Mouse (Mus musculus): ENCODE data around the gene Utrn. TPM values are rescaled to one million over a fixed set of nuclear protein-coding genes. Genes with fewer than 3 reads are reported as not detected.

Gene Utrn
- total RNA-seq, 2 experiments from 2014 or later = 67.1 to 69.4 TPM

DNA sequence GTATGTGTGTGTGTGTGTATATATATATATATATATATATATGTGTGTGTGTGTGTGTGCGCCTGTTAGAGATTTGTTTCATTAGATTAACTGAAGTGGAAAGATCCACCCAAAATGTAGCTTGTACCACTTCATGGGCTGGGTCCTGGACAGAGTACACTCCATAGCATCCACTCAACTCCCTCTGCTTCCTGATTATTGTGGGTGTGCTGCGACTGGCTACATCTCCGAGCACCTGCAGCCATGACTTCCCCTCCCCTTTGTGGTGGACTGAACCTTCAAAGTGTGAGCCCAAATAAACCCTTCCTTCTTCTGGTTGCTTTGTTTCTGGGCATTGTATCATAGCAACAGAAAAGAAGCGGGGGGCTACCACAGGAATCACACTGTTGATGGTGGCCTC, 6.2 kb upstream of the Utrn start:
- no peak for DNase-seq (ENCODE audit: low spot score)
- intact Hi-C loops (cut with DNase I) = no loop called here

DNA sequence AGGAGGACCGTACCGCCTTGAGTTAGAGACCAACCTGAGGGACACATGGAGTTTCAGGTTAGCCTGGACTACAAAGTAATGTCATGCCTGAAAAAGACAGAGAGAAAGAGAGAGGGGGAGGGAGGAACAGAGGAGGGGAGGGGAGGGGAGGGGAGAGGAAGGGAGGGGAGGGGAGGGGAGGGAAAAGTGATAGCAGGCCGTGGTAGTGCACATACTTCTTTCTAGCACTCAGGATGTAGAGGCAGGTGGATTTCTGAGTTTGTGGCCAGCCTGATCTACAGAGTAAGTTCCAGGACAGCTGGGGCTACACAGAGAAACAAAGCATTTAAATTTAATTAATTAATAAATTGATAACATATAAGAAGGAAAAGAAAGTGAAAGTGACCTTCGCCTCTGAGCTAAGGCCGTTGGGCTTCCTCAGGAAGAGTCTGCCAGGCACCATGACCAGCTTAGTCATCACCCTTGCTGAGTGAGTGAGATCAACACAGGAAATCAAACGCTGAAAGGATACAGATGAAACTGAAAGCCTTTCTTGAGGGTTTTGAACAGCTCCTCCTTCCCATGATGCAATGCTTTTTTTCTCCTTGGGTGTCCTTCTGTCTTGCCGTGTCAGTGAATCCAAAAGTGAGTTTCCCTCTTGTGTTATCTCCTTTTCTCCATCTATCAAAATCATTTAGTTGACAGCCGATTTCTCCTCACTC, 5.6 kb upstream of the Utrn start:
- DNase-seq (ENCODE audit: low spot score) = no peak
- intact Hi-C loops (cut with DNase I) = no loop called here

DNA sequence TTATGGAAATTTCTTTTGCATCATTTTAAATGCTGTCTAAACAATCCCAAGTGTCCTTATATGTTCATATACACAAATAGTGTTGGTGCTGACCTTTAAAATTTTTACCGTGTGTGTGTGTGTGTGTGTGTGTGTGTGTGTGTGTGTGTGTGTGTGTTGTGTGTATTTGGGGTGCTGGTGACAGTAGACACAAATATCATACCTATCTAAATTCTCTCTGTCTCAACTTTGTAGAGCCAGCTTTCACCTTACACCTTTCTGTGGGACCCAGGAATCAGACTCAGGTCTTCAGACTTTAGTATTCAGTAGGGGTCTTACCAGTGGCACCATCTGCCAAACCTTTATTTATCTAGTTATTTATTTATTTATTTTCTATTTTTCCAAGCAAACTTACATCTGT, 681 bp upstream of the Utrn start:
- no peak for DNase-seq (ENCODE audit: low spot score)
- intact Hi-C loops (cut with DNase I) = loop anchor here (2.0 to 5.0 kb wide), 5 partner anchors 38 to 178 kb away; no protein-coding TSS in a partner anchor

GRCm38 (mm10) chr10:12868189-12869028, 756 bp downstream of the Utrn start:
- intact Hi-C loops (cut with DNase I) = loop anchor here (2.0 to 5.0 kb wide), 5 partner anchors 36 to 176 kb away; no protein-coding TSS in a partner anchor
- DNase-seq (ENCODE audit: low spot score) = peak; percentile 65

DNA sequence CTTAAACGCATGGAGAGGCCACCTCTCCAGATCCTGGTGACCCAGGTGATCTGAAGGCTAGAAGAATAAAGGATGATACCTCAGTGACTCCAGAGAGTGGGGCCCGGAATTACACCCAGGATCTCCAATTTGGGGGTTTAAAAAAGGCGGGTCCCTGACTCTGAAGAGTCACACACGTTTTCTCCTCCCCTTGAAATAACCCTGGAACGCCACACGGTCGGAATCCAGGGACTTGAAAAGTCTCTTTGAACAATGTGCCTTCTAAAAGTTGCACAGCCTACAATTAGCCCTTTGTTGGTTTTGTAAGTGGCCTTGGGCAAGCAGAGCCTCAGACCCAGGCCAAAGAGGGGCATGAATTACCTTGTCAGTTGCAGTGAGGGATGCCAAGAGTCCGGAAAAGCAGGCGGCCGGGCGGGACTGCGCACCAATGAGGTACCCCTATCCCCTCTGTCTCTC, 1.4 kb downstream of the Utrn start:
- no peak for DNase-seq (ENCODE audit: low spot score)
- intact Hi-C loops (cut with DNase I) = loop anchor here (2.0 to 5.0 kb wide), 6 partner anchors 35 to 175 kb away; no protein-coding TSS in a partner anchor

GRCm38 (mm10) chr10:12866971-12867732, 2.0 kb downstream of the Utrn start:
- intact Hi-C loops (cut with DNase I) = loop anchor here (2.0 to 5.0 kb wide), 5 partner anchors 35 to 175 kb away; no protein-coding TSS in a partner anchor
- DNase-seq (ENCODE audit: low spot score) = peak; percentile 16

DNA sequence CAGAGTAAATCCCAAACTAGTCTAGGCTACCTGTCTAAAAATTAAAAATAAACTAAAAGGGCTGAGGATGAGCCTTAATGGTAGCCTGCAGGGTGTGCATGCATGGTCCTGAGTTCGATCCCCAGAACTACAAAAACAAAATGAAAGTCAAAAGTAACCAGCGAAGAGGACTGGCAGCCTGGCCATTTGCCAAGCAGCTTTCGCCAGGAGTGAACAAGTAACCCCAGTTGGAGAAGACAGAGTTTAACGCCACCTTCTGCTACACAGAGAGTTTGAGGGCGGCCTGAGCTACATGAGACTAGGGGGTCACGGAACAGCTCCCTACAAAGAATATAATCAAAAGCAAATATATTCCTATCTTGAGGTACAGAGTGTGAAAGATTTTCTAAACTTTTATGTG, 4.0 kb downstream of the Utrn start:
- DNase-seq (ENCODE audit: low spot score) = no peak
- intact Hi-C loops (cut with DNase I) = loop anchor here (5.0 kb wide), 4 partner anchors 33 to 173 kb away; no protein-coding TSS in a partner anchor

- intact Hi-C loops (cut with DNase I) = no loop called here
- no peak for DNase-seq (ENCODE audit: low spot score)
These were observed 5.6 kb downstream of the Utrn start for GRCm38 (mm10) chr10:12863581-12863980.

DNA sequence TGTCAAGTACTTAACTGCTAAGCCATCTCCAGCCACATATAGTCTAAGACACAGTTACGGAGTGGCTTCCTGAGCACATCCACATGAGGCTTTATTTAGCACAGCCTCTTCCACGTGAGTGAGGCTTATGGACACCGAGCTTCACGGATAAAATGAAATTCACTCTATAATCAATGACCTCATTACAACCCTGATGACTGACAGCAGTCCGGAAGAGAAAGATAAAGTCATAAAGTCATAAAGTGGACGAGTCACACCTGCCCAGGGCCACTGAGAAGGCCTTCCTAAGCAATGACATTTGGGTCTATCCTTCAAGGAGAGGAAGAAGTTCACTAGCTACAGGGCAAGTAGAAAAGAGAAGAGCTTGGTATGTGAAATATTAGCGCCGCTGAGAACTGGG, 7.1 kb downstream of the Utrn start:
- intact Hi-C loops (cut with DNase I) = no loop called here
- DNase-seq (ENCODE audit: low spot score) = no peak

DNA sequence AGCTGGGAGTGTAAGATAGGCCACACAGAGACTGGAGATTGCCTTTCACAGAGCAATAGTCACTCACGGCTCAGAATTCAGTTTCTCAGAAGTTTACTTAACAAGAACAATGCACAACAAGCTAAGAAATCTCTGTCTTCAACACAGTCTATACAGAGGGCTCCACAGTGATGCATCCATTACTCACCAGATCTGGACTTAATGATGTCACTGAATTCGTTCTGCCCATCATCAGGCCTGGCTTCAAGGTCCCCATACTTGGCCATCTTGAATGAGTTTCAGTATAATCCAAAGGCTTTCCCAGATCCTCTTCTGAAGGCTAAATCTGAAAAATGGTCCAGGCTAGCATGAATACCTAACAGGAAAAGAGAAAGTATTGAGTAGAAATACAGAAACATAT, 7.8 kb downstream of the Utrn start:
- DNase-seq (ENCODE audit: low spot score) = no peak
- intact Hi-C loops (cut with DNase I) = no loop called here

DNA sequence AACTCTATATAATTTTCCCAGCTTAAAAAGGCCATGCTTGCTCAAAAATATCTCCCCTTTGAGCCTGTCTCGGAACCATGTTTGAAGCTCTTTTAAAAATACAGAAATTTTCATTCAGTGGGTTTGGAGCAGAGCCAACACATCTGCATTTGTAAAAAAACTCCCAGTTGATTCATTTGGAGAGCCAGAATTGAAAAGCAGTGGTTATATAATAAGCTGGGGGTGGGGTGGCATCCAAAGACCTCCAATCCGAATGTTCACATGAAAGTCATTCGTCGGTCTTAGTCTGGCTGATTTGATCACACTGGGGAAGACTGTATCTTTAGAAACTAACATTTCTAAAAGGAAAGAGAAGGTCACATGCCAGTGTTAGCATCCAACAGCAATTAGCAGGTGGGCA, 8.4 kb downstream of the Utrn start:
- DNase-seq (ENCODE audit: low spot score) = no peak
- intact Hi-C loops (cut with DNase I) = no loop called here

- no peak for DNase-seq (ENCODE audit: low spot score)
- intact Hi-C loops (cut with DNase I) = no loop called here
These were observed 8.8 kb downstream of the Utrn start for GRCm38 (mm10) chr10:12860331-12860730.

GRCm38 (mm10) chr10:12858017-12858416, 11.1 kb downstream of the Utrn start:
- intact Hi-C loops (cut with DNase I) = no loop called here
- no peak for DNase-seq (ENCODE audit: low spot score)

- intact Hi-C loops (cut with DNase I) = no loop called here
- DNase-seq (ENCODE audit: low spot score) = no peak
These were observed 14.9 kb downstream of the Utrn start for GRCm38 (mm10) chr10:12854298-12854697.

DNA sequence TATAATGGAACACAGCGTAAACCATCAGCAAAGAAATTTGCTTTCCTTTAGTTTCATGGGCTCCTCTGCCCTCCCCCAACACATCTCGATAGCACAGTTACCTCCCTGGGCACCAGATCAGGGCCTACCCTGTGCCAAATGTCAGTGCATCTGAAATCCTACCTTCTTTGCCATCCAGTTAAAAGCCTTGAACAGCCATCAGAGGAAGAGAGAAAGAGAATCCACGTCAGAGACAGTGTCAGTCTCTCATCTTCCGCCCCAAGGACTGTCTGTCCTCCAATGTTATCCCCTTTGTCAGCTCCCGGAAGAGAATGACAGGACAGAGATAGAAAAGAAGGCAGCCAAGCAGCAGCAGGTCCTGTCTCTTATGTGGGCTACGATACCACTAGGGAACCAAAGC, 15.4 kb downstream of the Utrn start:
- intact Hi-C loops (cut with DNase I) = no loop called here
- no peak for DNase-seq (ENCODE audit: low spot score)

- intact Hi-C loops (cut with DNase I) = no loop called here
- DNase-seq (ENCODE audit: low spot score) = no peak
These were observed 16.0 kb downstream of the Utrn start for GRCm38 (mm10) chr10:12853196-12853620.

- no peak for DNase-seq (ENCODE audit: low spot score)
- intact Hi-C loops (cut with DNase I) = no loop called here
These were observed 16.6 kb downstream of the Utrn start for GRCm38 (mm10) chr10:12852416-12853195.

DNA sequence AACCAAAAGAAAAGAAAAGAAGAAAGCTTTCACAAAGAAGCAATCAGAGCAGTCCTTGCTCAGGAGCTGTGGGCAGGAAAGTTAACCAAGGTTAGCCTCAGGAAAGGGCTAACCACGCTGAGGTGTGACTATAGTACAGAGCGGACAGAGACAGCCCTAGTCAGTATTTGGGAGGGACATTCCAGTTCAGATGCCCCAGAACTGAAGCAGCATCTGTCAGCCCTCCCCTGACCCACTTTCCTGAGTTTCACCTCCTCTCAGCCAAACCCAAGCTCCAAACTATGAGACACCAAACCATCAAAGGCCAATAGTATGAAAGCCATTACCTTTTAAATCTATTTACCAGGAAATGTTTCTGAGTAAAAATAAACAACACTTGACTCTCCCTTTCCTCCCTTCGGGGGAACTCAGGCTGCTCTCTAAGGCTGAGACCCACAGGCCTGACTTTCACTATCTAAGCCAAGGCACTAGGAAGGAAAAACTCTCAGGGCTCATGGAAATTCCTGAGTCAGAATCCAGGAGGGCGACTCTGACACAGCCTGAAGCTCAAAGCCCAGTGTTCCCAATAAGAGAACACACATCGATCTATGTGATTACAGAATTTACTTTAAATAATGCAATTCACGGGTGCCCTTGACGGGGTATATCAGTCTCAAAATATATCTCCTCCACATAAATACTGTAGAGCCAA, 18.2 kb downstream of the Utrn start:
- no peak for DNase-seq (ENCODE audit: low spot score)
- intact Hi-C loops (cut with DNase I) = no loop called here

Data from heart, postnatal 25 days (tissue).